Mouse (Mus musculus) midbrain, embryonic 15.5 days (tissue): ENCODE data around the gene Capza2. TPM values are rescaled to one million over a fixed set of nuclear protein-coding genes. Genes with fewer than 3 reads are reported as not detected.

ENCODE experiments used
- ATAC-seq: fragments of 200-750 bp; cut with Nextera tagmentation; replicated peaks from 2 replicates; pipeline ENCODE4 v1.8.0; 2017; ENCODE audit warnings: moderate TSS enrichment
- H3K27ac ChIP-seq: fragments of 300-500 bp; sonication (generic); 2 replicates; pipeline ENCODE4 v1.5.1; 2015; ENCODE audit warnings: mild to moderate bottlenecking, inconsistent platforms
- H3K27me3 ChIP-seq: fragments of 300-500 bp; sonication (generic); replicated peaks from 2 replicates; pipeline ENCODE4 v1.6.1; 2015; ENCODE audit warnings: inconsistent platforms
- H3K36me3 ChIP-seq: fragments of 300-500 bp; sonication (generic); replicated peaks from 2 replicates; pipeline ENCODE4 v1.6.1; 2015; ENCODE audit warnings: inconsistent platforms
- H3K4me1 ChIP-seq: fragments of 300-500 bp; sonication (generic); 2 replicates; pipeline ENCODE4 v1.6.1; 2015; ENCODE audit warnings: inconsistent platforms
- H3K4me2 ChIP-seq: fragments of 300-500 bp; sonication (generic); 2 replicates; pipeline ENCODE4 v1.6.1; 2015; ENCODE audit warnings: inconsistent platforms, mild to moderate bottlenecking, moderate library complexity
- H3K4me3 ChIP-seq: fragments of 300-500 bp; sonication (generic); 2 replicates; pipeline ENCODE4 v1.5.1; 2015; ENCODE audit warnings: mild to moderate bottlenecking, inconsistent platforms
- H3K9ac ChIP-seq: fragments of 300-500 bp; sonication (generic); 2 replicates; pipeline ENCODE4 v1.6.1; 2015; ENCODE audit warnings: mild to moderate bottlenecking, inconsistent platforms
- H3K9me3 ChIP-seq: fragments of 300-500 bp; sonication (generic); 2 replicates; pipeline ENCODE4 v1.6.1; 2016; ENCODE audit warnings: inconsistent platforms
- WGBS: fragments of 180-500 bp; shearing (Covaris S2); methylation state at CpG from one replicate; pipeline ENCODE4 v1.1.7; 2015; ENCODE audit warnings: mixed read lengths; 5-methylcytosine and 5-hydroxymethylcytosine counted together
- polyA plus RNA-seq: library from polyadenylated mRNA; unstranded; fragments of >200 nt; fragmentation: Nextera tagmentation; extraction: Ambion mirVana; gene quantifications from 2 replicates; pipeline ENCODE4 v1.2.1, GENCODE M21; 2015

Capza2 gene
- 218 and 224 TPM in 2 replicates for polyA plus RNA-seq

DNA sequence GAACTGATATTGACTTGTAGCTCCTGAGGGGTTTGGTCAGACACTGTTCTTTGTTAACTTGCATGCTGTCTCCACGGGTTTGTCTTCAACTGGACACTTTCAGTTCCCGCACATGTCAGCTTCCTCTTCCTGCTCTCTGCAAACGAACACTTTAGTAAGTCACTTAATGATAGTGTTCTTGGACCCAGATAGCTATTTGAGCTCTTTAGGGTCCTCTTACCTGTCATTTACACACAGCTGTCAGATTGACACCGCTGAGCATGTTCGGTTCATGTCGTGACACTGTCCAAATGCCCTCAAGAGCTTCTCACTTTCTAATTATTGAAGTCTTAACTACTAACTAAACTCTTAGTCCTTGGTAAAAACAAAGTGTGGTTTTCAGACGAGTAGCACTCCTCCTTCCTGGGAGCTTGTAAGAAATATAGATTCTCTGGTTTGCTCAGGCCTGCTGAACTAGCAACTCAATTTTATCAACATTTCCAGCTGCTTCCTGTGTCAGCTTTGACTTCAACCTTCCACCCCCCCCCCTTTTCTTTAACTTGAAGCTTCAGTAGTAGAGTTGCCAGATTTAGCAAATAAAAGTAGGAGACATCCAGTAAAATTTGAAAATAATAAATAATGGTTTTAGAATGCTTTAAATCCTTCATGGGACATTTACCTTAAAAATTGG is at the start of gene Capza2:
TSS of gene Capza2 (plus strand) at position 620 of the 670 bp plus-strand sequence.
- Histone ChIP-seq H3K9me3 (no peaks in the 10 kb centered on the region), H3K4me1 (peaks cover 15% of the 10 kb centered on the region), H3K9ac (peak within 1 kb of the TSS; percentile 93), H3K27me3 (no peaks in the 10 kb centered on the region), H3K4me2 (peak within 1 kb of the TSS; percentile 51), H3K4me3 (peak within 1 kb of the TSS; percentile 78), H3K36me3 (no peaks in the 10 kb centered on the region), H3K27ac (peak within 1 kb of the TSS; percentile 95)
- ATAC-seq, result no peak
- 81% methylated on average over 7 of the region's 7 CpGs for WGBS

DNA sequence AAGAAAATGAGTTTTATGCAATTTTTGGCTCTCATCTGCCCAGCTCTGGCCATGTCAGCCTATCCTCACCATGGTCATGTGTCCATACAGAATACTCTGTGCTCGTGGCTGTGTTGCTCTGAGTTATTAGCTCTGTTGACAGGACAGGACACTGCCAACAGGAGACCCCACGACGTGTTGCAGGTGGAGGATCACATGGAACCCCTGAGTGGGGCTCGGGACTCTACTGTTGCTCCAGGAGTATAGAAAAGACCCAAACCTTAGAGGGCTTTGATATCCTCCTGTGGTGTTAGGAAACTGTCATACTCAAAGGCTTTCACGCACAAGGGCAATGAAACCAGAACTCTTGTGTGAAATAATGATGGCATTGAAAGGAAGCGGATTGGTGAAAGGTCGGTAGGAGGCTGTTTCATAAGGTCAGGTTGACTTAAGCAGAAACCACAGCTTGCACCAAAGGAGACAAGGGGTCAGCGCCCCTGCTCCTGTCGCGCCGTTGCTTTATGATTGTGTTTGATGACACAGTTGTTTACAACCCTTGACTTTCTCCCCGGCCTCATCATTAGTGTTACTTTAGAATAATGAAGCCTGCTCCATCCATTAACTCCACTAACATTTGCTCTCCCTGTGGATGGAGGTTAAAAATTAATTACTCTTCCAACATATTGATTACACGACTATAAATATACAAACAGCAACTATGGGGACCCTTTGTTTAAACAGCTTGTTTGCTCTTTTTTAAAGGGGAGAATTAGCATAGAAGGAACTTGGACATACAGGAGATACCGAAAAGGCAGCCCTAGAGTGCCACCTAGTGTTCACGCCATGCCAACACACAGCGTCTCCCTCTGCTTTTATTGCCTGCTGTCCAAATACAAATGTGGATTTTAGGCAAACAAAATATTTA is 46.7 kb upstream of the Capza2 start:
- no peak overlapping the region for H3K9ac ChIP-seq
- H3K4me2 ChIP-seq, result peak overlapping the region; percentile 21

DNA sequence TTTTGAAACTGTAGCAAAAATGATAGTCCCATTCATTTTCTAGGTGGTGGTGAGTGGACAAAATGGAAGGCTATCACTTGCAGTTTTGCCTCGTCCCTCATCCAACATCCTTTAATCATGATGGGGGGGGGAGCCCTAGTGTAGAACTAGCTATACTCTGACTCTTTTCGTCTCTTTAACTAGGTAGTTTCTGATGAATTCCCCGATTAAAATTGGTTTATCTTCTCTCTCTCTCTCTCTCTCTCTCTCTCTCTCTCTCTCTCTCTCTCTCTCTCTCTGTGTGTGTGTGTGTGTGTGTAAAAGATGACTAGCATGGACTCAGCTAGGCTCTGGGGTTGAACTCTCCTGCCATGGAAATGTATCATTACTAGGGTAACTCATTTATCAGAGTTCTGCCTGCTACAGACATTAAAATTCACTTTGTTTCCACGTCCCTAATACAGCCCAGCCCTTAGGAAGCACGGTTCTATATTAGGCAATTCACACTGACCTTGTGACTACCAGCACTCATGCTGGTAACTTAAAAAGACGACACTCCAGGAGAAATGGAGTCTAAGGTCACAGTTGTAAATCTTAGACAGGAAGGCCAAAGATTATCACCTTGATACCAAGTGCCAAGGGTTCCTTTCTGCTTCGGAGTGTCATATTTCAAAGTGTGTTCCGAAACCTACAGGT is 45.9 kb upstream of the Capza2 start:
- H3K27ac ChIP-seq, result no peak overlapping the region
- H3K4me2 ChIP-seq, result no peak overlapping the region
- no peaks in the 10 kb centered on the region for H3K36me3 ChIP-seq
- H3K9me3 ChIP-seq, result no peaks in the 10 kb centered on the region
- H3K9ac ChIP-seq, result no peak overlapping the region
- ATAC-seq, result no peak
- WGBS, result 51% methylated on average over 8 of the region's 8 CpGs
- peaks cover 3% of the 10 kb centered on the region; the same call in 1 of the 2 replicates for H3K4me1 ChIP-seq
- no peaks in the 10 kb centered on the region for H3K27me3 ChIP-seq
- no peak overlapping the region for H3K4me3 ChIP-seq

More for the DNA sequence above, 46.7 kb upstream of the Capza2 start:
- peaks cover 3% of the 10 kb centered on the region; the same call in 1 of the 2 replicates for H3K4me1 ChIP-seq
- 37% methylated on average over 16 of the region's 16 CpGs for WGBS
- no peaks in the 10 kb centered on the region for H3K9me3 ChIP-seq
- no peak overlapping the region for H3K27ac ChIP-seq
- ATAC-seq, result peak; percentile 94
- no peaks in the 10 kb centered on the region for H3K27me3 ChIP-seq
- H3K36me3 ChIP-seq, result no peaks in the 10 kb centered on the region
- H3K4me3 ChIP-seq, result no peak overlapping the region

DNA sequence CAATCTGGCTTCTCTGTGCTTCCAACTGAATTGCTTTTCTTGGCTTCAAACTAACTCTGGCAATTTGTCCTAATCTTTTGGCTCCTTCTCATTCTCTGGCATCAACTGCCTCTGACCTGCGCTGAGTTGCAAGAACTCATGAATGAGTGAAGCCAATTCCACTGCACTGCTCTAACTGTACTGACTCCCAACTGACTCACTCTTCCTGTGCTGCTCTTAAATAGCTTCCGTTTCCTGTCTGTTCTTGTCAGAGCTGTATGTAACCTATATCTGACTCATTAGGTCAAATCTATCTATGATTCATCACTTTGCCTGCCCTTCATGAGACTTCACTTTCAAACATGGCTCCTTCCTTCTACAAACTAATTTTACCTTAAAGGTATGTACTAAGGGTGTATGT is 42.1 kb upstream of the Capza2 start:
- Histone ChIP-seq H3K9ac (no peak overlapping the region), H3K36me3 (no peaks in the 10 kb centered on the region), H3K4me1 (peaks cover 3% of the 10 kb centered on the region; the same call in 1 of the 2 replicates), H3K27ac (no peak overlapping the region), H3K4me3 (no peak overlapping the region), H3K27me3 (no peaks in the 10 kb centered on the region), H3K9me3 (no peaks in the 10 kb centered on the region), H3K4me2 (no peak overlapping the region)
- WGBS, result 96% methylated on average over 2 of the region's 2 CpGs
- no peak for ATAC-seq

DNA sequence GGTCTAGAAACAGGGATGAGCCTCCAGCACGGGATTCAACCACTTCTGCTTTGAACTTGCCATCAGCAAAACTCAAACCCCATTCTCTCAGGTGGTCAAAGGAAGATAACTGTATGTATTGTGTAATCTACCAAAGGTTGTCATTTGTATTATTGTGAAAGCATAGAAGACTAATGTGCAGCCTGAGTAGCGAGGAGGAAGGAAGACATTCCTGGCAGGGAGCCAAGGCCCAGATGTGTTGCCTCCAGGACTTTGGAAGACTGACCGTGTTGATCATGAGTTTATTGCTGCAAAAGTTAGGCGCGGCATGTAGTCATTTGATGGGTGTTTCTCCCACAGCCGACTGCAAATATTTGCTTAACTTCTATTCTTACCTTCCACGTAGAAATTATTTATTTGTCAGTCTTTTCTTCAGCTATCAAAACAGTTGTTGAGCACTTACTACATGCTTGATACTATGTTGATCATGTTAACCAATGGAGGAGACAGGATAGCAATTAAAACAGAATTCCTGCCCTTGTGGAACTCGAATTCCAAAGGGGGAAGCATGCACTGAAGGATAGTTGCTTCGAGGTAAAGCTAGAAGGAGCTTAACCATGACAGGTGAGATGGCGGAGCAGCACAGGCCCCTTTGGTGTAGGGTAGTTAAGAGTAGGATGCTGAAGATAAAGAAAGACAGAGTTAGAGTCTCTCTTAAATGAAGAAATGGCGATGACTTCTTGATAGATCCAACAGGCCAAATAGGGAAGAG is 40.1 kb upstream of the Capza2 start:
- Histone ChIP-seq H3K4me1 (no peaks in the 10 kb centered on the region), H3K27me3 (no peaks in the 10 kb centered on the region), H3K9me3 (no peaks in the 10 kb centered on the region), H3K4me2 (no peak overlapping the region), H3K4me3 (no peak overlapping the region), H3K27ac (no peak overlapping the region), H3K36me3 (no peaks in the 10 kb centered on the region), H3K9ac (no peak overlapping the region)
- ATAC-seq, result no peak
- WGBS, result 84% methylated on average over 11 of the region's 11 CpGs

DNA sequence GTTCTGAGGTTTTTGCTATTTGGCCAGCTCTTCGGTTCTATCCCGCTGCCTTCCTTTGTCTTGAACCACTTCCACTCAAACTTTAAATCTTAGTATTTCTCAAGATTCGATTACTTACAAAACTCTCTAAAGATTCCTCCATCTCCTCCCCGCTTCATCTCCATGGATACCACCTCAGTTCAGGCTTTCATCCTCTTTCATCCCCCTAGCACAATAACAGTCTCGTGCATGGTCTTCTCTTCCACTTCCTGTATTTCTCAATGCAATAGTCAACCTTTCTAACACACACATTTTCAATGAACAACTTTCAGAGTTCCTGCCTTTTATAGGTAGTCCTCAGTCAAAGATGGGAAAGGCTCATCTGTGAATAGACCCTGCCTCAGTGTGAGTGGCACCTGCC is 36.7 kb upstream of the Capza2 start:
- ATAC-seq, result no peak
- WGBS, result 73% methylated on average over 5 of the region's 5 CpGs
- H3K4me2 ChIP-seq, result no peak overlapping the region

DNA sequence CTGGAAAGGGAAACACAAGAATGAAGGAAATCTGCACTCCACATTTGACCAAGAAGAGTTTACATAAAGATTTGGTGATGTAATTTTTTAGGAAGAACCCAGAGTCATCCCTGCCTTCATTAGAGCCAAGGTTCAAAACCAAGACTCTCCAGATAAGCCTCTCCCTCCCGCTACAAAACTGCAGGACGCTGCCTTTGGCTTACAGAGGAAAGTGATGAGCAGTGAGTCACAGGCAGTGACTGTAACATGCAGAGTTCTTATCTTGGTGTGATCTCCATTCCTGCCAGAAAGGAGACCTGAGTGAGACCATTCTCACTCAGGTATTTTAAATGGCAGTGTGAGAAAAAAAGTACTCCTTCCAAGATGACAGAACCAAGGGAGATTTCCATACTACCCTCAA is 34.5 kb upstream of the Capza2 start:
- no peak overlapping the region for H3K27ac ChIP-seq
- H3K9me3 ChIP-seq, result no peaks in the 10 kb centered on the region
- no peak overlapping the region for H3K4me2 ChIP-seq
- H3K9ac ChIP-seq, result no peak overlapping the region
- H3K4me1 ChIP-seq, result no peaks in the 10 kb centered on the region
- no peak overlapping the region for H3K4me3 ChIP-seq
- ATAC-seq, result no peak
- WGBS, result 77% methylated on average over 2 of the region's 2 CpGs
- no peaks in the 10 kb centered on the region for H3K27me3 ChIP-seq
- H3K36me3 ChIP-seq, result no peaks in the 10 kb centered on the region

More for the DNA sequence above, 36.7 kb upstream of the Capza2 start:
- no peaks in the 10 kb centered on the region for H3K4me1 ChIP-seq
- no peak overlapping the region for H3K9ac ChIP-seq
- no peaks in the 10 kb centered on the region for H3K36me3 ChIP-seq
- no peaks in the 10 kb centered on the region for H3K27me3 ChIP-seq
- no peak overlapping the region for H3K27ac ChIP-seq
- no peak overlapping the region for H3K4me3 ChIP-seq
- H3K9me3 ChIP-seq, result no peaks in the 10 kb centered on the region

DNA sequence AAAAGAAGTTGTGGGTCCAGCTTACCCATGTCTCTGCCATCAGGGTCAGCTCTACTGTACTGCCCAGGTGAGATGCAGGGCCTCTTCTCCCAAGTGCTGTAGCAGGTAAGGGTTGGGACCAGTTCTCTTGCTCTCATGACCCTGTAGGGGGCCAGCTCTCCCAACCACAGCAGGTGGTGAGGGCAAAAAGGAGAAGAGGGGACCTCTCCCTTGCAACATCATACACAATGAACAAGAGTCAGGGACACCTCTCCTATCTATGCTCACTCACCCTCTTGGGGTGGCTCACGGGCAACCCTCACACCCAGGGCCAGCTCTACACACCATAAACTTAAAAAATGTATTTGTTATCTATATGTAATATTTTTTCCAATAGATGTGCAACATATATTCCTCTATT is 29.1 kb upstream of the Capza2 start:
- H3K9me3 ChIP-seq, result no peaks in the 10 kb centered on the region
- no peak overlapping the region for H3K9ac ChIP-seq
- H3K27me3 ChIP-seq, result no peaks in the 10 kb centered on the region
- no peak for ATAC-seq
- H3K4me3 ChIP-seq, result no peak overlapping the region
- no peak overlapping the region for H3K27ac ChIP-seq
- 95% methylated on average over 1 of the region's 1 CpGs for WGBS
- H3K36me3 ChIP-seq, result no peaks in the 10 kb centered on the region
- H3K4me2 ChIP-seq, result no peak overlapping the region
- H3K4me1 ChIP-seq, result no peaks in the 10 kb centered on the region

DNA sequence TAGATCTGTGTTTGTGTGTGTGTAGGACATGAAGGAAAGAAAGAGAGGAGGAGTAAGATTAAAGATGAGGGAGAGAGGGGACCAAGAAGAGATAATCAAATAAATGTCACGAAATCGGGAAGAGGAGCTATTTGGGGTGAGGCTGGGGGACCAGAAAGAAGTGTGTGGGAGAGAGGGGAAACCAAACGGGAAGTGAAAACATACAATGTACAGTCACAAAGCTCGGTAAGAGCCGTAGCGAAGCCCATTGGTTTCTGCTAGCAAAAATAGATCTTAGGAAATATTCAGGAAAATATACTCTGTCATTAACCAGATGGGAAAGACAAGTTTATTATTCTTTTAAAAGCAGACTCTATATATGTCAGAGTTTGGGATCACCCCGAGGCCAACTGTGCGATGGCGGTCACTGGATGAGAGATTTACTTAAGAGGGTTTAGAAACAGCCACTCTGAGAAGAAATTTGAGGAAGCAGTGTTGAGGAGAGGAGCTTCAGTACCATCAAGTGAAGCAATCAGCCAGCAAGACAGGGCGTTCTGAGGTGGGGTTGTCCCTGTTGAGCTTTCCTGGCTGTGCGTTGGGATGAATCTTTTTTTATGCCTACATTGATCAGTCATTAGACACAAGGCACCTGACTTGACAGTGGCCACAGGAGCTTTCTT is 24.6 kb upstream of the Capza2 start:
- H3K9me3 ChIP-seq, result no peaks in the 10 kb centered on the region
- no peaks in the 10 kb centered on the region for H3K36me3 ChIP-seq
- no peaks in the 10 kb centered on the region for H3K4me1 ChIP-seq
- H3K27ac ChIP-seq, result no peak overlapping the region
- H3K27me3 ChIP-seq, result no peaks in the 10 kb centered on the region
- no peak for ATAC-seq
- H3K9ac ChIP-seq, result no peak overlapping the region
- no peak overlapping the region for H3K4me3 ChIP-seq
- H3K4me2 ChIP-seq, result no peak overlapping the region
- 92% methylated on average over 11 of the region's 11 CpGs for WGBS

DNA sequence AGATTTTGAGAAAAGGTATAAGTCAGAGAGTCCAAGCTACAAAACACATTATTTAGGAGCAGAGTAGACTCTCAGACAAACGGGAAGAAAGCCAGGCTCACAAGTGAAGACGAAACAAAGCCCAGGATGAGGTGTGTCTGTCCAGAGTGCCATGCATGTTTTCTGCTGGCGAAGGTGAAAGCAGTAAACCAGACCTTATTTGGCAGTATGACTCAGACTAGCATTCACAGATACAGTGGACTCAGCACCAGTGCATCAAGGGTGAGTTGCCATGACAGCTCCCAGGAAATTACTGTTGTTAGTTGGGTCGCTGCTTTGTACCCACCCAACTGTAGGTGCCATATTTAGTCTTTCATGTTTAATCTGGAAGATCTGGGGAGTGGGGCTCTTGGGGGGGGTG is 23.4 kb upstream of the Capza2 start:
- WGBS, result 86% methylated on average over 4 of the region's 4 CpGs
- no peak overlapping the region for H3K4me2 ChIP-seq
- ATAC-seq, result no peak
- no peaks in the 10 kb centered on the region for H3K27me3 ChIP-seq
- no peaks in the 10 kb centered on the region for H3K36me3 ChIP-seq
- H3K4me1 ChIP-seq, result no peaks in the 10 kb centered on the region
- no peak overlapping the region for H3K27ac ChIP-seq
- no peak overlapping the region for H3K4me3 ChIP-seq
- no peaks in the 10 kb centered on the region for H3K9me3 ChIP-seq
- no peak overlapping the region for H3K9ac ChIP-seq

DNA sequence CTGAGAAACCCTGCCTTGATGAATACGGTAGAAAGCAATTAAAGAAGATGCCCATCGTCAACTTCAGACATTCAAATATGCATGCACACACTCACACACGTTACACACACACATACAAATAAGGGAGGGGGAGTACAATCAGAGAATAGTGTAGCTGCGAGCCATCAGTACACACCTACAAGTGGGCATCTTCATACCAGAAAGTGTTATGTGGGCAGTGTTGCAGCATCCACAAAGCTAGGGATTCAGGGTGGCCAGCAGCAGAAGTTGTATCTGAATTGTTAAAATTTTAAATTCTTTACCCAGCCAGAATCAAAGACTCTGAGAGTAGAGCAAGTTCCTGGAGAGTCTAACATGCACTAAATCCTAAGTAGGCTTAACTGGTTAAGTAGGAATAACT is 15.2 kb upstream of the Capza2 start:
- no peak overlapping the region for H3K4me2 ChIP-seq
- no peak overlapping the region for H3K27ac ChIP-seq
- WGBS, result 91% methylated on average over 4 of the region's 4 CpGs
- no peaks in the 10 kb centered on the region for H3K9me3 ChIP-seq
- no peak overlapping the region for H3K9ac ChIP-seq
- no peak for ATAC-seq
- H3K4me3 ChIP-seq, result no peak overlapping the region
- no peaks in the 10 kb centered on the region for H3K4me1 ChIP-seq
- H3K36me3 ChIP-seq, result no peaks in the 10 kb centered on the region
- no peaks in the 10 kb centered on the region for H3K27me3 ChIP-seq
